Comparison of ENCODE assay signal across 23 mouse cellular contexts in the genomic region with DNA sequence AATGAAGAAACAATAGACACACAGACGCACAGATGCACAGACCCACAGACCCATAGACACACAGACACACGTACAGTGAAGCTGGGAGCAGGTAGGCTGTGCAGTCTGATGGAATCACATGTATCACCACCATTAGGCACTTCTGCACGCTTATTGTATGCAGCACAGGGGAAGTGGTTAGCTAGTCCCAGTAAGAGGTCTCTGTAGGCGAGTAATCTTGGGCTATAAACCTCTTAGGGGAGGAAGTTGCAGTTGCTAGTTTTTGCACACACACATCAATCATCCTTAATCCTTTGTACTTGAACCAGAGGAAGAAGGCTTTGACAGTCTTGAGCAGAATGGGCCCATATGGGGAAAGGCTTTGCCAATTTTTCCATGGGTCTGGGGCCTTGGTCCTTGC.
"Had no signal": no experiment of that assay in that cellular context is flagged by ENCODE, and none has a peak within 500 bp of the region (broad histone marks: within the 10 kb centered on the region; RNA-seq: fewer than 3 reads in every experiment).

No protein-coding gene starts in this region.

- H3K9me3 ChIP-seq: kidney, embryonic 15.5 days; limb, embryonic 12.5 days; limb, embryonic 15.5 days; neural tube, embryonic 13.5 days; stomach, embryonic 15.5 days had no signal

- DNase-seq: kidney, adult 11 months; kidney, adult 8-10 months; kidney, postnatal 10 days; kidney, postnatal 36 days; layer of hippocampus, postnatal 36 days; left cerebral cortex, postnatal 4 days; liver, postnatal 0 days; lung, embryonic 14.5 days; lung, postnatal 36 days; midbrain, embryonic 14.5 days; retina, postnatal 1 day; right cerebral cortex, postnatal 25 days; spleen, adult 18-20 months had no signal

- H3K4me3 ChIP-seq: kidney, embryonic 15.5 days; left cerebral cortex, adult 2 months; limb, embryonic 12.5 days; limb, embryonic 15.5 days; neural tube, embryonic 13.5 days; stomach, embryonic 15.5 days had no signal

- H3K4me2 ChIP-seq: kidney, embryonic 15.5 days; limb, embryonic 12.5 days; limb, embryonic 15.5 days; liver, embryonic 11.5 days; lung, embryonic 14.5 days; midbrain, embryonic 11.5 days; neural tube, embryonic 13.5 days; stomach, embryonic 15.5 days had no signal

- H3K36me3 ChIP-seq: kidney, embryonic 15.5 days; limb, embryonic 12.5 days; limb, embryonic 15.5 days; neural tube, embryonic 13.5 days; stomach, embryonic 15.5 days had no signal

- ATAC-seq: liver, postnatal 0 days; lung, postnatal 0 days had no signal

- H3K4me1 ChIP-seq: kidney, embryonic 15.5 days; limb, embryonic 12.5 days; limb, embryonic 15.5 days; neural tube, embryonic 13.5 days; stomach, embryonic 15.5 days had no signal

- H3K9ac ChIP-seq: kidney, embryonic 15.5 days; limb, embryonic 12.5 days; limb, embryonic 15.5 days; liver, embryonic 14.5 days; liver, postnatal 0 days; lung, embryonic 14.5 days; neural tube, embryonic 13.5 days; stomach, embryonic 15.5 days had no signal

- H3K27me3 ChIP-seq: neural tube, embryonic 13.5 days; stomach, embryonic 15.5 days had no signal

- H3K27ac ChIP-seq: kidney, embryonic 15.5 days; left cerebral cortex, adult 2 months; limb, embryonic 12.5 days; limb, embryonic 15.5 days; liver, embryonic 14.5 days; neural tube, embryonic 13.5 days; stomach, embryonic 15.5 days had no signal
